Mouse (Mus musculus) cerebellum, adult 9-11 months (tissue): ENCODE data around the gene Spata31d1a.
"Not testable (repeated sequence)": the region's sequence is repeated elsewhere in the genome, so short reads cannot be mapped to it uniquely, and the experiment has no call there.

ENCODE experiments used
- DNase-seq: peaks from one replicate; pipeline ENCODE4 v3.0.0; 2022

Spata31d1a gene

GRCm38 (mm10) chr13:59710230-59710629 lies at the start of gene Spata31d1a:
Spata31d1a (minus strand) TSS chr13:59710330.
- no peak for DNase-seq

GRCm38 (mm10) chr13:59756906-59757305 lies 46.8 kb upstream of the Spata31d1a start:
- DNase-seq, result no peak

DNA sequence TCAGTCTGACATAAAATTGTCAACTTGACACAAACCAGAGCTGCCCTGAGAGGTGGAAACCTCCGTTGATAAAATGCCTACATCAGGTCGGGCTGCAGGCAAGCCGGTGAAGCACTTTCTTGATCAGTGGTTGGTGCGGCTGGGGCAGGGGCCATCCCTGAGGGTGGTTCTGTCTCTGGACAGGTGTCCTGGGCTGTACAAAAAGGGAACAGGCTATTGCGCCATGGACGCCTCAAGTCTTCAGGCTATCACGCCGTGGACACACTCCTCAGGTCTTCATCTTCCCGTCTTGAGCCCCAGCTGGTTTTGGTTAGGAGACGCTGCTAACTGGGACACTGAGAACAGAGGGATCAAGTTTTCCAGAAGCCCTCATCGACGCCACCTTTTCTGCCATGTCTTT lies 40.2 kb upstream of the Spata31d1a start:
- DNase-seq, result no peak

DNA sequence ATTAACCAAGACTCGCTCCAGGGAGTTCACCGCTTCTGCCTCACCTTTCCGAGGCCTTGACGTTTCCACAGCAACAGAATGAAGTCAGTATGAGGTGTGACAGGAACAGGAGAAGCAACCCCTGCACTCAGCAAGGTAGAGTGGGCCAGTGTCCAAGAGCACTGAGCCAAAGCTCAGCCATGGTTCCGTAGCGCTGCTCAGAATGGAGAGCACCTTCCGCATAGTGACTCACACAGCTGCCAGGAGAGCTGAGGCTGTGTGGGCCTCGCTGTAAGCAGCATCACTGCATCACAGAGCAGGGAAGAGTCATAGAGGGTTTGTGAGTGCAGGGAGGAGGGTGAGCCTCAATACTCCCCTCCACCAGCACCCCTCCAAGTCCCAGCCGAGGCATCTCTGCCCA lies 36.6 kb upstream of the Spata31d1a start, which contains the start of gene 1700014D04Rik:
Gene 1700014D04Rik, minus strand, starts transcription at position 42 of the 400 bp plus-strand sequence.
- DNase-seq, result no peak

DNA sequence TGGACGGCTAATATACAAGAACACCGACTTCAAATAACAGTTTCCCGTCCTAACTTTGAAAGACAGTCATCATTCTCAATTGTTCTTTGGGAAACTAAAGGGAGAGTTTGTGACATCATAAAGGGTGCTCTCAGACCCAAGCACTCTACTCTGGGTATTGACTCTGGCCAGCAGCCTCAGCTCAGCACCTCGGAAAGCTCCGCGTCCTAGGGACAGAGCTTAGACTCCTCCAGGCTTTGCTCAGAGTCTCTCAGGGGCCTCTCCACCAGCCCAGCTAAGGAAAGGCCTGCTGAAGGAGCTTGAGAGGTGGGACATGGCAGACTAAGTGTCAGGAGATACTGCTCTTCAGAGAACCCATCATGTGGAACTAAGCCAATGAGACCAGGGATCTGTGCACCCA lies 36.0 kb upstream of the Spata31d1a start:
- DNase-seq, result no peak

DNA sequence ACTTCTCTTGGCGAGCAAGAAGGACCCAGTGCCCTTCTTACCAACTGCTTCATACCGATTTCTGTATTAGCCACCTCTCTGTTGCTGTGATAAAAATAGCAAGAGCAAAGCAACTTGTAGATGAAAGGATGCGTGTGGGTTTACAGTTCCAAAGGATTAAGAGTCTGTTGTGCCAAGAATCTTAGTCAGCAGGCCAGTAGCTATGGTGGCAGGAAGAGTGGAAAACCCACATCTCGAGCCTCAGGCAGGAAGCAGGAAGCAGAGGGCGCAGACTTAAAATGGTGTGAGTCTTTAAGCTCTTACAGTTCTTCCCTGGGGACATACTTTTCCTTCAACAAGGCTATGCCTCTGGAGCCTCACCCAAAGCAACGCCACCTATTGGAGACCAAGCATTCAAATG lies 35.3 kb upstream of the Spata31d1a start:
- DNase-seq, result no peak

DNA sequence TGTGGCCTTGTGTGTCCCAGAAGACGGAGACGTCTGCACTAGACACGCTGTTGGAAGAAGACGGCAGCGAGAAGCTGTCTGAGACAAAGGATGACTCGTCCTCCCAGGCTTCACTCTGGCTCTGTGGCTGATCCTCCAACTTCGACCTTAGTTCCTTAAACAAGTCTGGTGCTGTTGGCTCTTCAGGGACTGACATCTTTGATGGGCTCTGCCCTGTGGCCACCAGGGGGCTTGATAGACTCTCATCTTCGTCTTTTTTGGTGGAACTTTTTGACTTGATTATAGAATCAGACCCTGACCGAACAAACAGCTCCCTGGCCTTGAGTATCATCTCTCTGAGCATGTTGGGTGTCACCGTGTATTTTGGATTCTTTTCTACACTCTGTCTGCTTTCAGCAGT lies 31.6 kb upstream of the Spata31d1a start:
- DNase-seq, result no peak

DNA sequence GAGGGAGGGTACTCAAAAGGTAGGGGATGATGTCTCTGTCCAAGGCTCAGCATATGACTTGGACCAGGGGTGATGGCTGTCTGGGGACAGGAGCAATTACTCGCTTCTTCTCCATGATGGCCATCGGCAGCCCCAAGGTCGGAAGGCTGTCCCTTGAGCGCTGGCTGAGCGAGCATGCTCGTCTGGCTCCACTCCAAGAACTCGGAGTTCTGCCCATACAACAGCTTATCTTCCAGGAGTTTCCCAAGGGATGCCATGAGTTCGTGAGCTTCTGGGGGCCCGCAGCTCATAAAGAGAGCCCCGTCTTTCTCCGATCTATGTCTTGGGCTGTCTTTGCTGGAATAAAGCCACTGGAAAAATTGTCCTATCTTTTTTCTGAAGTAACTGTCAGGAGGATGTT lies 31.0 kb upstream of the Spata31d1a start:
- no peak for DNase-seq

DNA sequence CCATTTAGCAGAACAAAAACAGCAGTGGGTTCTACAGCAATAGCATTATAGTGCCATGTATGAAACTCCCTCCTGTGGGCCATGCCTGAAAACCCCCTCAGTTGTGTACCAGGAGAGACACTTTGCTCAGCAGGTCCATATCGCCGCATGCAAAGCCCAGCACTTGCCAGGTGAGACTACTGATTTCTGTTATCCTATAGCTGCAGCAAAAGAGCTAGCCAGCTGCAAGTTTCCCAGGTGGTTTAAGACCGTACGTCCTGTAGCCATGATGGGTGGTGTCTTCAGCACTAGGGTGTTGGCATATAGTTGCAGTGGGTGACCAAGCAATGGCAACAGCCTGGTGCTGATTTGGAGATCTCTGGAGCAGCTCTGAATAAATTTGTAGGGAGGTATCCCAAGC lies 29.3 kb upstream of the Spata31d1a start:
- DNase-seq, result no peak

DNA sequence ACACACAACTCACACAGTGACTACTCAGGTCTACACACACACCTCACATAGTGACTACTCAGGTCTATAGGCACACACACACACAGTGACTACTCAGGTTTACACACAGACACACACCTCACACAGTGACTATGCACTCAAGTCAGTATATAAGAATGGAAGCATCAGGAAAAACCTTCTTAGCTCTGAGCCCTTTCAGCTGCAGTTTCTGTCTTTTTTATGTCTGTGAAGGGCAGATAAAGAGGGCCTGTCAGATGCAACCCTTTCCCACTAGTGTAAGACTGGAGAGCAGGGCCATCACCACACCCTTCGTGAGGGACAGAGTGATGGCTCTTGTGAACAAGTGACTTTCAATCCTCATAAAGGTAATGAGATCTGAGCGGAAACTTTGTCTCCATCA lies 28.3 kb upstream of the Spata31d1a start:
- DNase-seq, result no peak

DNA sequence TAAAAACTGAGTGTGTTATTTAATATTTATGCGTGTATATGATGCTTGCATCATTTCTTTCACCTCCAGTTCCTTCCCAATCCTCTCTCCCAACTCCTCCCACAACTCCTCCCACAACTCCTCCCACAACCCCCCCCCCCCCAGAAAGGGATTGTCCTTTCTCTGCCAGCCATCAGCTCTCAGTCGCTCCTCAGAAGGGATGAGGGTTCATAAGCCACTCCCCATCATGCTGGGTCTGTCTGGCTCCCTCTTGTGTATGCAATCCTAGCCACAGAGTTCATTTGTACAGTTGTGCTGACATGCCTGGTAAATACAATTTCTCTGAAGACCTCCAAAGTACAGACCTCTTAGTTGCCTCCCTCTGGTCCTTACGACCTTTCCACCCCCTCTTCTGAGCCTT lies 25.1 kb upstream of the Spata31d1a start:
- no peak for DNase-seq

- not testable (repeated sequence) for DNase-seq
These were observed 24.2 kb upstream of the Spata31d1a start for GRCm38 (mm10) chr13:59734347-59734746.

DNA sequence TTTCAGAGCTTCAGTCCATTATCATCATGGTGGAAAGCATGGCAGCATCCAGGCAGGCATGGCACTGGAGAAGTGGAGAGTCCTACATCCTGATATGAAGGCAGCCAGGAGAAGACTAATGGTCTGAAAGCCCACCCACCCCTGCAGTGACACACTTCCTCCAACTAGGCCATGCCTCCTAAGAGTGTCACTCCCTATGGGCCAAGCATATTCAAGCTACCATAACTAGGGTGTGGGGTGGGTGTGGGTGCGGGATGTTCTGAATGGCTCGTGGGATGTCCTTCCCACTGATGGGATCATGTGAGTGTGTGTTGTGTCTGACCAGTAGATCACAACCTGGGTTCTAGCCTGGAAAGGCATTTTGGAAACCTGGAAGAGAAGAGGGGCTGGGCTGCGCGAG lies 23.8 kb upstream of the Spata31d1a start:
- no peak for DNase-seq

- no peak for DNase-seq
These were observed 21.5 kb upstream of the Spata31d1a start, which contains the start of gene Spata31d1d for GRCm38 (mm10) chr13:59731652-59732051. Spata31d1d (minus strand) TSS chr13:59731752.

- DNase-seq, result peak; percentile 83
These were observed 18.4 kb upstream of the Spata31d1a start for GRCm38 (mm10) chr13:59728378-59729093.

DNA sequence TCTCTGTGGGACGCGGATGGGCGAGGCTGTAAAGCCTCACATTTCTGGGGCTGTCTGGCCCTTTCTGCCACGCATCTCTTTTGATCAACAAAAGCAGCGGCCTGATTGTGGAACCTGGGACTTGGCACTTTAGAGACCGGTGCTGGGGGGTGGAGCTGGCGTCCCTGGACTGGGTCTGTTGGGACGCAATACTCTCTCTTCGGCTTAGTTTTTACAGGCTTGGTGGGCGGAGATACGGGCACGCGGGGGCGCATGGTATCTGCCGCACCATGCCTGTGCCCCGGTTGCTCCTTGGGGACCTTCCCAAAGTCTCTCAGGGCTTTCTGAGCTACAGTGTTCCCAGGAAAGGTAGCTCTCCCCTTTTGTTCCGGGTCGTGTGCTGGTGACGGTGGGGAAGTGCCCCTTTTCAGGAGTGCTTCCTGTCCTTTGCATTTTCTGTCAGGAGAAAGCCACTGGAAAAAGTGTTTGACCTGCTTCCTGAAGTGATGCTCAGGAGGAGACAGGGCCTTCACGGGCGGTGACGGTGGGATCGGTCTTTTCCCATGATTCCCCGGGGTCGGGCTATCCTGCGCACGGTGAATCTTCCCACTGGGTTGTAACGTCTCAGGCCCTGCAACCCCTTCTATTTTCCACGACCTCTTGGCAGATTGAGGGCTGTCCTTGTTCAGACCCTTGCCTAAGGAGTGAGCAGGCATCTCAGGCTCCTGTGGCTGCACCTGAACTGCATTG lies 16.2 kb upstream of the Spata31d1a start:
- DNase-seq, result no peak

DNA sequence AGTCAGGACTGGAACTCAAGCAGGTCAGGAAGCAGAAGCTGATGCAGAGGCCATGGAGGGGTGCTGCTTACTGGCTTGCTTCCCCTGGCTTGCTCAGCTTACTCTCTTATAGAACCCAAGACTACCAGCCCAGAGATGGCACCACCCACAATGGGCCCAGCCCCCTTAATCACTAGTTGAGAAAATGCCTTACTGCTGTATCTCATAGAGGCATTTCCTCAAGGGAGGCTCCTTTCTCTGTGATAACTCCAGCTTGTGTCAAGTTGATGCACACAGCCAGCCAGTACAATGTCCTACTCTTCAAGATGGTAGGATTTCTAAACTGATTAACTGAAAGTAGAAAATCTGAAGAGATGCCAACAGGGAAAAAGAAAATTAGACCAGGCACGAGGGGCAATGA lies 12.0 kb upstream of the Spata31d1a start:
- DNase-seq, result not testable (repeated sequence)

DNA sequence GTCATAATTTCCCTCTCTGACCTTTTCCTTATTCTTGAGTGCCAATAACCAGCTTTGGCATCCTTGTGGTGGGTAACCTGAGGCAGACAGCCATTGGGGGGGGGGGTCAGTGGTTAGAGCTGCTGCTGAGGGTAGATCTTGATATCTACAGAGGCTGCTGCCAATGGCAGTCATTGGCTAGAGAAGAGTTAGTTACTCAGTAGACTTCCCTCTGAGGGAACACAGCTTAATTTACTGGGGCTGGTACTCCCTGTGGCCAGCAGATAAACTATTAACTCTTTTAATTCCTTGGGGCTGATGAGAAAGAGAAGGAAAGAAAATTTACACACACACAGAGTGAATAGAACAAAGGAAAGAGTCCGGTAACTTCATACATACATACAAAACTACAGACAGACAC lies 9.3 kb upstream of the Spata31d1a start:
- DNase-seq, result no peak

DNA sequence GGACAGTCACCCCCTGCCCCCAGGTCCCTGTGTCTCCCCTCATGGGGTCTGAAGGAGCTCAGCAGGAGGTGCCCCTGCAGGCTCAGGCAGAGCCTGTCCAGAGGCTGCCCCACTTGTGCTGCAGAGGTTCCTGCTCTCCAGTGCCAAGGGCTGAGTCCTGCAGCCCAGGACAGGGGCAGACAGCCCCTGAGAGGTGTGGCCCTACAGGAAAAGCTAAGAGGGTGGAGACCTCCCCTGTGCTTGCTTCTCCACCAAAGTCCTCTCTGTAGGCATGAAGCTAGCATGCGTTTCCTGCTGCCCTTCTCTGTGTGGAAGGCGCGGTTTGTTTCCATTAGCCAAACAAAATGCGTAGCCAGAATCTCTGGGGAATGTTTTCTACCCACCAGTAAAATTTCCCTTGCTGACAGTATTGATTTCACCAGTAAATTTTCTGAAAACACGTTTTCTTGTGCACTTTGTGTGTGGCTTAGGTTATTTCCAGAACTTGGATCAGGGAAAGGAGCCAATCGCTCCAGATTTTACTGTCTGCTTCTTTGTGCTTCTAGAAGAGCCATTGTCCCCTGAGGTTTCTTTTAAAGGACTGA lies 8.8 kb upstream of the Spata31d1a start:
- DNase-seq, result not testable (repeated sequence)

GRCm38 (mm10) chr13:59713710-59714109 lies 3.6 kb upstream of the Spata31d1a start:
- no peak for DNase-seq

GRCm38 (mm10) chr13:59711984-59712383 lies 1.9 kb upstream of the Spata31d1a start, which contains the start of gene Spata31d1b:
Spata31d1b (plus strand) TSS chr13:59712284.
- not testable (repeated sequence) for DNase-seq

GRCm38 (mm10) chr13:59704562-59704961 lies 5.6 kb downstream of the Spata31d1a start:
- DNase-seq, result no peak

DNA sequence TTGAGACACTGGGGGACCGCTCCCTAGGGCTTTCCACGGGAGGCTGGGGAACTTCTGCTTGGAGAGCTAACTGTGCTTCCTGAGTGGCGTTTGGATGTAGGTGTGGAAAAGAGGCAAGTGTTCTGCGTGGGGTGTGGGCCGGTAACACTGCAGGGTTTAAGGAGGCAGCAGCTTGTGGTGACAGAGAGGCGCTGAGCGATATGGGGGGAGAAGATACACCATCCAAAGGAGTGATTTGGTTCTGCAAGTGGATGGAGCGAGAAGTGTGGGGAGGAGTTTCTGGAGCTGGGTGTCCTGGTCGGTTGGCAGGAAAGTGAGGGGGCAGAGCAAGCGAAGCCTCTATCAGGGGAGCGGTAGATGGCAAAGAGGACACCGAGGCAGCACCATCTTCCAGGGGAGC lies 6.6 kb downstream of the Spata31d1a start:
- DNase-seq, result no peak

GRCm38 (mm10) chr13:59700137-59700536 lies 10.0 kb downstream of the Spata31d1a start:
- DNase-seq, result not testable (repeated sequence)
